In genomic region chr4:65195971-65196370, GRCm38 (mm10) we compare ENCODE assay signal across 26 mouse cellular contexts.
DNase-seq lines count a peak whose midpoint lies in the region; ATAC-seq and TF ChIP-seq lines count a peak whose summit lies in the region.
"Had no signal": no experiment of that assay in that cellular context is flagged by ENCODE, and none has a peak within 500 bp of the region (broad histone marks: within the 10 kb centered on the region; RNA-seq: fewer than 3 reads in every experiment).

No protein-coding gene starts in this region.

- no peak overlapping the region for H3K9ac ChIP-seq in forebrain, postnatal 0 days
- H3K9ac ChIP-seq: embryonic facial prominence, embryonic 13.5 days; hindbrain, embryonic 12.5 days; hindbrain, embryonic 15.5 days; intestine, embryonic 15.5 days had no signal

- ATAC-seq in forebrain, postnatal 0 days: no peak
- ATAC-seq: activated CD4-positive, CD25-positive, alpha-beta regulatory T cell, adult 4 months; CD4-positive, CD25-positive, alpha-beta regulatory T cell, adult 4 months; forebrain, embryonic 14.5 days; intestine, embryonic 15.5 days had no signal

- no peak overlapping the region for H3K4me2 ChIP-seq in forebrain, postnatal 0 days (ENCODE audit: low read depth)
- H3K4me2 ChIP-seq: embryonic facial prominence, embryonic 13.5 days; heart, embryonic 11.5 days; hindbrain, embryonic 12.5 days; hindbrain, embryonic 15.5 days; intestine, embryonic 15.5 days had no signal

- no peaks in the 10 kb centered on the region for H3K36me3 ChIP-seq in forebrain, postnatal 0 days (ENCODE audit: insufficient read depth)
- H3K36me3 ChIP-seq: embryonic facial prominence, embryonic 10.5 days; embryonic facial prominence, embryonic 13.5 days; hindbrain, embryonic 12.5 days; hindbrain, embryonic 15.5 days; intestine, embryonic 15.5 days had no signal

- DNase-seq in frontal cortex, postnatal 36 days (ENCODE audit: low spot score in 2 of 2): peak; percentile 2 to 6
- DNase-seq in frontal cortex, postnatal 14 days (ENCODE audit: low spot score in 2 of 2): no peak
- peak; percentile 67 for DNase-seq in NIH3T3 (ENCODE audit: low read depth)
- DNase-seq in fibroblast of lung, adult 2 months (ENCODE audit: low read depth): peak; percentile 33
- no peak for DNase-seq in forebrain, postnatal 0 days
- no peak for DNase-seq in cerebellum, adult 11-12 months
- DNase-seq: adrenal gland, adult 8-10 months; adrenal gland, postnatal 25 days; cerebellum, adult 2 months; cerebellum, adult 9-11 months; cerebellum, postnatal 25 days; embryo, embryonic 11 days; gastrocnemius, adult 2 months; gastrocnemius, postnatal 14 days; heart, adult 11 months; kidney, adult 11 months; kidney, adult 8-10 months had no signal

- TF ChIP-seq CTCF in forebrain, postnatal 0 days (IDR thresholded peaks at IDR 0.05; ENCODE audit: low read depth): no peak

- H3K27me3 ChIP-seq in forebrain, postnatal 0 days (ENCODE audit: insufficient read depth, low read length): no peaks in the 10 kb centered on the region
- H3K27me3 ChIP-seq: embryonic facial prominence, embryonic 13.5 days; hindbrain, embryonic 12.5 days; hindbrain, embryonic 15.5 days; intestine, embryonic 15.5 days had no signal

- 79% methylated on average over 1 of the region's 1 CpGs for WGBS in forebrain, postnatal 0 days

- H3K27ac ChIP-seq in forebrain, postnatal 0 days (ENCODE audit: low read depth, low read length): no peak overlapping the region
- H3K27ac ChIP-seq: embryonic facial prominence, embryonic 10.5 days; embryonic facial prominence, embryonic 13.5 days; gastrocnemius, adult 2 months; hindbrain, embryonic 12.5 days; hindbrain, embryonic 15.5 days; intestine, embryonic 15.5 days had no signal

- H3K4me3 ChIP-seq in forebrain, postnatal 0 days (ENCODE audit: low read depth, low read length): no peak overlapping the region
- H3K4me3 ChIP-seq: embryonic facial prominence, embryonic 10.5 days; embryonic facial prominence, embryonic 13.5 days; gastrocnemius, adult 2 months; hindbrain, embryonic 12.5 days; hindbrain, embryonic 15.5 days; intestine, embryonic 15.5 days had no signal

- H3K9me3 ChIP-seq in forebrain, postnatal 0 days (ENCODE audit: low read length): no peaks in the 10 kb centered on the region
- H3K9me3 ChIP-seq: embryonic facial prominence, embryonic 10.5 days; embryonic facial prominence, embryonic 13.5 days; hindbrain, embryonic 12.5 days; hindbrain, embryonic 15.5 days; intestine, embryonic 15.5 days had no signal

- no peaks in the 10 kb centered on the region for H3K4me1 ChIP-seq in forebrain, postnatal 0 days (ENCODE audit: insufficient read depth)
- H3K4me1 ChIP-seq: embryonic facial prominence, embryonic 10.5 days; embryonic facial prominence, embryonic 13.5 days; hindbrain, embryonic 12.5 days; hindbrain, embryonic 15.5 days; intestine, embryonic 15.5 days had no signal

Comparison
In these comparisons a context has a peak if more than half of its experiments do, and no peak if none do; other contexts are left out.
1. DNase-seq: peak in frontal cortex, postnatal 36 days (2 of 2), NIH3T3 (single experiment) and fibroblast of lung, adult 2 months (single experiment); none in frontal cortex, postnatal 14 days (0 of 2), forebrain, postnatal 0 days (single experiment) and cerebellum, adult 11-12 months (single experiment).